Mouse (Mus musculus) embryonic stem cell, embryonic (primary cell): ENCODE measurements around the gene Rgl1.

Source experiments
- CTCF ChIA-PET, 4 experiments: fragments of 300-600 bp in 2 of 4; fragments of 350-600 bp in 2 of 4; sonication (Branson Sonifier 250); formaldehyde crosslinking; loops; one replicate each; lab custom pipeline; 2022; ENCODE audit warnings: inconsistent platforms in 2 of 4; lab: Charles Lee
- POLR2A ChIA-PET, 4 experiments: fragments of 300-600 bp in 2 of 4; fragments of 350-600 bp in 2 of 4; sonication (Branson Sonifier 250); formaldehyde crosslinking; loops; one replicate each; lab custom pipeline; 2022; ENCODE audit warnings: antibody characterized with exemption in 4 of 4, inconsistent platforms in 1 of 4; lab: Charles Lee

The Rgl1 gene

DNA sequence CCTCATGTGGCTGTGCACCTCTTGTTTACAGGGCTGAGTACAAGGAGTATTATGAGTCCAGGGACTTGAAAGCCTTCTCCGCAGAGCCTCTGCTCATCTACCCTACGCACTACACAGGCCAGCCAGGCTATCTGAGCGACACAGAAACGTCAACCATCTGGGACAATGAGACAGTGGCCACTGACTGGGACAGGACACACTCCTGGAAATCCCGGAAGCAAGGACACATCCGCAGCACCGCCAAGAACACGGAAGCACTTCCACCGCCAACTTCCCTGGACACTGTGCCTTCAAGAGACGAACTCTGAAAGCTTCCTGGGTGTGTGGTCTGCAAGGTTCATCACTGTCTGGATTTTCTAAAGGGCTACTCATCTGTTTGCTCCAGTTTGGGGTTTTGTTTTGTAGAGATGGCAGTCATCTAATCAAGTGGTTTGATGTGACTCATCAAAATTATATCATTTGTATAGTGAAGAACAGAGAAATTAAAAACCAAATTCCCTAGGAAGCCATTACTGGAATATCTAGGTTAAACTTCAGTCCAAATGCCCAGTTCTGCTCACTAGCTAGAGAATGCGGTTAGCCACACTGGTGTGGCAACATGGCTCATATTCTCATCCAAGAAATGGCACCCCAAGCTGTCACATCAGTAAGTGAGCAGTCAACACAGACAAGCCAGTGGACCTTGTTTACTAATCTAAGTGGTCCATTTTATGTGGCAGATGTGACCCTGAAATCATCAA is 257.5 kb downstream of the Rgl1 start:
- POLR2A ChIA-PET = interaction anchor here in 2 of 4 experiments (1.3 to 1.7 kb wide), 2 partner anchors 8 to 13 kb away, joined by 3 to 4 read pairs; no protein-coding TSS in a partner anchor
- CTCF ChIA-PET = interaction anchor here in 1 of 4 experiments (1.0 kb wide), 2 partner anchors 12 to 13 kb away, joined by 3 read pairs; no protein-coding TSS in a partner anchor

DNA sequence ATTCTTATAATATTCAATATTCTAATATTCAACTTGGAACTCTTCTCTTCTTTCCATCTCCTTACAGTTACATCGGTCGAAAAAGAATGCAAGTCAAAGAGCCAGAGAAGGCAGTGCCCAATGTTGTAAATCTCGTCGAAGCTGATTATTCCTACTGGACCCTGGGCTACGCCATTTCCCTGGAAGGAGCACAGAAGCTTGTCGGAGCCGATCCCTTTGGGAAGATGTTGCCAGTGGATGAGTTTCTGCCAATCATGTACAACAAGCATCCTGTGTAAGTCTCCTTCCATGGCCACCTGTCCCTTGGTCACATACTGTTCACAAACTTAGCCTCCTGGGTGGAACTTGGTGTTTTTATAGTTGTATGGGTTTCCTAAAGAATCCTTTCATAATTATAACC is 259.4 kb downstream of the Rgl1 start:
- ChIA-PET CTCF (no interaction called here), POLR2A (no interaction called here)

DNA sequence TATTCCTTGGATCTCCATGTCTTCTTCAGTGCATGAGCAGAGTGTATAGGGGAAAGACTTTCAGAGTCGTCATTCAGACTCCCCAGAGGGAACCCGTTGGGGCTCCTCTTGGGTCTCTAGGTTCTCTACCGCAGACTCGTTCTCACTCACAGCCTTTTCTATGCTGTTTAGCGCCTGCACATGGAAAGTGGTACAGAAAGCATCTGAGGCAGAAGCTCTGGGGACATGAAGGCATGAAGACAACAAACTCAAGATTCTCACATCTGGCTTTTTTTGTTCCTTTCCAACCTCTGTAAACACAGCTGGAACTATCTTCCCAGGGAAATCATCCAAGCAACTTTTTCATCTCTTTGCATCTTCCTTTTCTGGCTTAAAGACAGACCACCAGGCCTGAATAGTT is 260.0 kb downstream of the Rgl1 start:
- POLR2A ChIA-PET = no interaction called here
- CTCF ChIA-PET = no interaction called here

DNA sequence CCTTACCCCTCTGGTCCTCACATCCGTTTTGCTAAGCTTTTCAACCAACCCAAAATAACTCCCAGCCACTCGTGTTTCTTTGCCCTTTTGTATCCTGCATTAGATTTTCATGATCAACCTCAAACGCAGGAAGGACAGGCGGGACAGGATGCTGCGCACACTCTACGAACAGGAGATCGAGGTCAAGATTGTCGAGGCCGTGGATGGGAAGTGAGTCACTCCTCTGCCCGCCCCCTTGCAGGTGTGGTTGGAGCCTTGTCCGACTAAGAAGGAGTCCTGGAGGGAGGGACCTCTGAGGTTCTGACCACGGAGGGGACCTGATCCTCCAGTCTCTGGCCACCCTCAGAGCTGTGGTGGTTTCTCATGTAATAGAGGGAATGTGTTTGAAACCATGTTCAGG is 266.3 kb downstream of the Rgl1 start:
- POLR2A ChIA-PET = interaction anchor here in 2 of 4 experiments (0.6 to 1.3 kb wide), 3 partner anchors 20 to 391 kb away, joined by 3 read pairs; partner anchors contain the start of gene Ncf2 (in 1 of the 2)

DNA sequence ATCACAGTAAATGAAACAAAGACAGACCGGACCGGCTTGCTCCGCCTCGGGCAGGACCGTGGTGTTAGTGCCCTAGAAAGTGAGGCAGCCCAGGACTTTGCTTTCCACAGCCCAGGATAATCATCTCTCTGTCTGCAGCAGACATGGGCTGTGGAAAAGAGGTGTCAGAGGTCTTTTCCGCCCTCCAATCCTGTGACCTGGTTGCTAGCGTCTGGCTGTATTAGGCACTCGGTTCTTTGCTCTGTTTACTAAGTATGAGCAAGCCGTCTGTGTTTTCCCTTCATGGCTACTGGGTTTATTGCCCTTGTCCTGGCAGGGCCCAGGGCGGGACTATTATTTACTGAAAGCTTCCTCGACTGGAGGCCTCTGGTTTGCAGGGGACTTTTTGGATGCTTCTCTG is 268.6 kb downstream of the Rgl1 start:
- ChIA-PET CTCF (interaction anchor here in 1 of 4 experiments (0.6 kb wide), 1 partner anchor 16 kb away, joined by 3 read pairs; no protein-coding TSS in a partner anchor), POLR2A (interaction anchor here in 1 of 4 experiments (0.7 kb wide), 1 partner anchor 997 kb away, joined by 3 read pairs; the partner anchor contains the start of gene Rnf2)

More for the DNA sequence above, 266.3 kb downstream of the Rgl1 start:
- CTCF ChIA-PET = interaction anchor here in 1 of 4 experiments (0.6 kb wide), 1 partner anchor 17 kb away, joined by 3 read pairs; no protein-coding TSS in a partner anchor

DNA sequence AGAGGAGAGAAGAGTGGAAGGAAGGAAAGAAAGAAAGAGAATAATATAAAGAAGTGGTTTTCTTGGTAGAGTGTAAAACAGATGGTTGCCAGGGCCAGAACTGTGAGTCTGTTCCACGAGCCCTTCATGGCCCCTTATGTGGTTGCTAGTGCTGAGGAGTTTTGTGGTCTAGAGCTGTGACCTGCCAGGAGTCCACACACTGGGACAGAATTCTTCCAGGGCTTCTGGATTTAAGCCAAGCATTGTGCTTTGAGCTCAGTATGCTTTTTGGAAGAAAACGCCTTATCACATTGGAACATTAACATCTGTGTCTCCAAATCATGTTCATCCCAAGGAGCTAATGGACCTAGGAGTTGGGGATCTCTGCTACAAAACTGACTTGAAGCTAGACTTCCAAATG is 269.3 kb downstream of the Rgl1 start:
- ChIA-PET POLR2A (interaction anchor here in 1 of 4 experiments (0.7 kb wide), 1 partner anchor 996 kb away, joined by 3 read pairs; the partner anchor contains the start of gene Rnf2), CTCF (no interaction called here)

DNA sequence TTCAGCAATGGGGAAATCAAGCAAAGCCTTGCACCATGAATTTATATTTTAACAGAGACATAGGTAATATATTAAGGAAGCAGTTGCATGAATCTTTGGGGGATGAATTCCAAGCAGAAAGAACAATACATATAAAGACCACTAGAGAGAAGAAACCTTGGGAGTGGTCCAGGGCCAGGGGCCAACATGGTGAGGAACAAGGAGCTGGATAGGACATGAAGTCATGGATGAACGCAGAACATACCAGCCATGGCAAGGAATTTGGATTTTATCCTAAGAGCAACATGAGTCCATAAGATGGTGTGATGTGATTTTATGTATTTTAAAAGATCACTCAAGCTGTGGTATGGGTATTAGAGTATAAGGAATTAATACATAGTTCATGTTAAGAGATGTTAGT is 273.9 kb downstream of the Rgl1 start:
- CTCF ChIA-PET = no interaction called here
- POLR2A ChIA-PET = interaction anchor here in 1 of 4 experiments (0.8 kb wide), 1 partner anchor 1021 kb away, joined by 5 read pairs; no protein-coding TSS in a partner anchor

DNA sequence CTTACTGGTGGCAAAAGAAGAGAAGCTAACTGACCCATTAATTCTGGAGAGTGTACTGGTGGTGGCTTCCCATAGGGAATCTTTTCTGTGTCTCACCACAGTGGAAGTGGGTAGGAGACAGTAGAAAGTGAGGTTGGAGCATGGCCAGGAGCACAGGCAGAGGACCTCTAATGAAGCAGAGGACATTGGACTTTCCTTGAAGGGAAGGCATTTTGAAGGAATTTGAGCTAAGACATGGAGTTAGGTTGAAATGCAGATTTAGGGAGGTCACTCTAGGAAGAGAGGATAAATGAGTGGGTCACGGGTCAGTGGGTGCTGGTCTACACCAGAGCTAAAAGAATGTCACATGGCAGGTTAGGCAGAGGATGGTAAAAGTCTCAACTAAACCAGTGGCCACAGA is 275.3 kb downstream of the Rgl1 start:
- POLR2A ChIA-PET = interaction anchor here in 1 of 4 experiments (0.7 kb wide), 1 partner anchor 27 kb away, joined by 3 read pairs; no protein-coding TSS in a partner anchor
- CTCF ChIA-PET = no interaction called here

DNA sequence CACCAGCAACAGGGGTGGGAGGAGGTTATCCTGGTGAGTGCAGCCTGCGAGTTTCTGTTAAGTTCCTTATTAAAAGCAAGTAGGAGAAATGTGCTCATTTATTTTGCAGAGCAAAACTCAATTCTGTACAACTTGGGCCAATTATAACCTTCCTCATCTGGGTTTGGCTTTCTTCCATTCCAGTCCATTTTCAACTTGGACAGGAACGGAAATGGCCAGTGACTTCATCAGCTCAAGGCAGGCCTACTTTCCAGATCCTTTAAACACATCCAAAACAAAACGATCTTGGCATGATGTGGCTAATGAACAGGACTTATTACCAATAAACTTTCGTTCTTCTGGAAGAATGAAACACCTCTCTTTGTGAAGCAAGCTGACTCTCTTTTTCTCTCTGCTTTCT is 290.0 kb downstream of the Rgl1 start:
- POLR2A ChIA-PET = no interaction called here

DNA sequence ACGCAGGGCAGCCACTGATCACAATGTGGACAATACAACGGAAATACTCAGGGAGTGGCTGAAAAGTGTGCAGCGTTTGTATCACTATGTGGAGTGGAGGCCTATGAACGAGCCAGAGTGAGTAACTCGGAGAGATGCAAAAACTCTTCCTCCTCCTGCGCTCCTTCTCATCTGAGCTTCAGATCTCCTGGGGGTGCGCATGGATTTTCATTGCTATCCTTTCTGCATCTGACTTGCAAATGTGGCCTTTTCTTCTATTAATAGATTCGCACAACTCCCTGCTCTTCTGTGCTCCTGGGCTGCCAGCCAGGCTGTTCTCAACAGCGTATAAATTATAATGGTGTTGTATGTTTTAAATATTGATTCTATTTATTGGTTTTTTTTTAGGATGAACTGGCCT is 297.7 kb downstream of the Rgl1 start:
- ChIA-PET POLR2A (no interaction called here), CTCF (no interaction called here)

More for the DNA sequence above, 290.0 kb downstream of the Rgl1 start:
- CTCF ChIA-PET = no interaction called here
